Mouse (Mus musculus) heart, embryonic 14.5 days (tissue): ENCODE measurements around the gene Slc34a2. TPM values are rescaled to one million over a fixed set of nuclear protein-coding genes. Genes with fewer than 3 reads are reported as not detected.

Experiments
- ATAC-seq: fragments of 200-750 bp; cut with Nextera tagmentation; 2 replicates; pipeline ENCODE4 v1.8.0; 2017; ENCODE audit warnings: low read depth, moderate TSS enrichment; ENCODE audit not compliant: insufficient number of reproducible peaks, insufficient read depth, low FRiP score
- H3K27ac ChIP-seq, 2 experiments: fragments of 200-500 bp in 1 of 2; fragments of 300-500 bp in 1 of 2; sonication (generic) in 1 of 2; replicated peaks in 1 of 2; 2 replicates each; pipeline ENCODE4 v1.5.1; 2012 to 2014; ENCODE audit warnings: low read depth in 2 of 2, low read length in 2 of 2, control low read depth in 1 of 2, mild to moderate bottlenecking in 1 of 2, mixed read lengths in 1 of 2; ENCODE audit not compliant: control insufficient read depth in 1 of 2, insufficient read depth in 1 of 2
- H3K27me3 ChIP-seq: fragments of 300-500 bp; sonication (generic); 2 replicates; pipeline ENCODE4 v1.6.1; 2014; ENCODE audit warnings: mild to moderate bottlenecking, low read length, control low read depth; ENCODE audit not compliant: control insufficient read depth, insufficient read depth
- H3K36me3 ChIP-seq: fragments of 300-500 bp; sonication (generic); 2 replicates; pipeline ENCODE4 v1.6.1; 2014; ENCODE audit warnings: mild to moderate bottlenecking, control low read depth, low read length, mixed read lengths; ENCODE audit not compliant: control insufficient read depth, insufficient read depth
- H3K4me1 ChIP-seq, 2 experiments: fragments of 200-500 bp in 1 of 2; fragments of 300-500 bp in 1 of 2; sonication (generic) in 1 of 2; 2 replicates each; pipeline ENCODE4 v1.6.1; 2012 to 2014; ENCODE audit warnings: low read length in 2 of 2, control low read depth in 1 of 2, mixed read lengths in 1 of 2; ENCODE audit not compliant: control insufficient read depth in 2 of 2, insufficient read depth in 2 of 2
- H3K4me2 ChIP-seq: fragments of 300-500 bp; sonication (generic); 2 replicates; pipeline ENCODE4 v1.6.1; 2014; ENCODE audit warnings: mild to moderate bottlenecking, low read length
- H3K4me3 ChIP-seq, 2 experiments: fragments of 200-500 bp in 1 of 2; fragments of 300-500 bp in 1 of 2; sonication (generic) in 1 of 2; 2 replicates each; pipeline ENCODE4 v1.5.1; 2012 to 2014; ENCODE audit warnings: low read length in 2 of 2, mild to moderate bottlenecking in 2 of 2, control low read depth in 1 of 2, low read depth in 1 of 2, moderate library complexity in 1 of 2; ENCODE audit not compliant: control insufficient read depth in 1 of 2, insufficient read depth in 1 of 2
- H3K9ac ChIP-seq: fragments of 300-500 bp; sonication (generic); 2 replicates; pipeline ENCODE4 v1.6.1; 2014; ENCODE audit warnings: mild to moderate bottlenecking, low read length
- H3K9me3 ChIP-seq: fragments of 300-500 bp; sonication (generic); 2 replicates; pipeline ENCODE4 v1.6.1; 2016; ENCODE audit warnings: low read length, control low read depth; ENCODE audit not compliant: control insufficient read depth
- WGBS: fragments of 180-500 bp; shearing (Covaris S2); extraction: QIAGEN DNeasy Blood & Tissue Kit; methylation state at CpG from one replicate; pipeline ENCODE4 v1.1.7; 2014; 5-methylcytosine and 5-hydroxymethylcytosine counted together
- polyA plus RNA-seq: library from polyadenylated mRNA; unstranded; fragments of >200 nt; fragmentation: Nextera tagmentation; extraction: Ambion mirVana; gene quantifications from 2 replicates; pipeline ENCODE4 v1.2.1, GENCODE M21; 2014

Gene Slc34a2
- polyA plus RNA-seq, 1 experiment from 2014 or later: not detected

GRCm38 (mm10) chr5:53111036-53111435 is 73.2 kb downstream of the Slc34a2 start:
- 72% methylated on average over 5 of the region's 5 CpGs for WGBS

GRCm38 (mm10) chr5:53112942-53113341 is 75.1 kb downstream of the Slc34a2 start:
- H3K4me1 ChIP-seq: 0 out of 4 replicates have a peak, but pooled peaks cover 0 to 2% of the 10 kb centered on the region in 2 experiments
- 0 out of 2 replicates have a peak, but pooled peaks cover 3% of the 10 kb centered on the region for H3K9me3 ChIP-seq
- H3K27me3 ChIP-seq: no peaks in the 10 kb centered on the region
- WGBS: 92% methylated on average over 5 of the region's 5 CpGs
- ATAC-seq: no peak
- no peak overlapping the region for H3K9ac ChIP-seq
- no peak overlapping the region for H3K27ac ChIP-seq
- no peak overlapping the region for H3K4me2 ChIP-seq
- H3K4me3 ChIP-seq: no peak overlapping the region
- H3K36me3 ChIP-seq: no peaks in the 10 kb centered on the region

More at GRCm38 (mm10) chr5:53111036-53111435, 73.2 kb downstream of the Slc34a2 start:
- no peak overlapping the region for H3K4me2 ChIP-seq
- no peaks in the 10 kb centered on the region for H3K27me3 ChIP-seq
- H3K4me3 ChIP-seq: no peak overlapping the region
- no peak overlapping the region for H3K27ac ChIP-seq
- no peaks in the 10 kb centered on the region for H3K36me3 ChIP-seq
- no peak overlapping the region for H3K9ac ChIP-seq
- 0 out of 4 replicates have a peak, but pooled peaks cover 0 to 2% of the 10 kb centered on the region in 2 experiments for H3K4me1 ChIP-seq
- 0 out of 2 replicates have a peak, but pooled peaks cover 3% of the 10 kb centered on the region for H3K9me3 ChIP-seq
- ATAC-seq: no peak

DNA sequence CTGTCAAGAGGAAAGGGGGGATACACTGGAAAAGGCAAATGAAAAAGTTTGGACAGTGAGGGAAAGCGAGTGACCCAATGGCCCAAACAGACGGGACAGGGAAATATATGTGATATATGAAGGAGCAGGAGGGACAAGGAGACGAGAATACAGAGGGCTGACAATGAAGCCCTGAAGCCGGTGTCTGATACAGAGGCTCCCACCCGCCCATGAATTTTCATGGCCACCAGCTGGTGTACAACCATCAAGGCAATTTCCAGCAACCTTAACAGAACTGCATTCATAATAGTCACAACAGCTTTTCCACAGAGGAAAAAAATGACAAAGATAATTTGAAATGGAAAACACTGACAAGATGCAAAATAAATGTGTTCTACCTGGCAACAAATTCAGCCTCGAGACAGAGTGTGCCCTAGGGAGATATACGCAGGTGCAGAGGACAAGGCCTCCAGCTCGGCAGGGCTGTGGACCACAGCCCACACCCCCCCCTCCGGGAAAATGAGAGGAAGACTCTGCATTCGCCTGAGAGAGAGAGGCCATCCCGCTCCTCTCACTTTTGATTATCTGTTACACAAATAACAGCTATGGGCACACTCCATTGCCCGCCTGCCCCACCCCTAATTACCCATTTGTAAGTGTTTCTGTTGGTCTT is 76.9 kb downstream of the Slc34a2 start:
- no peak overlapping the region for H3K4me3 ChIP-seq
- H3K4me1 ChIP-seq: 0 out of 4 replicates have a peak, but pooled peaks cover 0 to 2% of the 10 kb centered on the region in 2 experiments
- ATAC-seq: no peak
- H3K27ac ChIP-seq: no peak overlapping the region
- WGBS: 68% methylated on average over 12 of the region's 12 CpGs
- no peaks in the 10 kb centered on the region for H3K27me3 ChIP-seq
- H3K9ac ChIP-seq: no peak overlapping the region
- H3K9me3 ChIP-seq: 0 out of 2 replicates have a peak, but pooled peaks cover 3% of the 10 kb centered on the region
- no peak overlapping the region for H3K4me2 ChIP-seq
- H3K36me3 ChIP-seq: no peaks in the 10 kb centered on the region

DNA sequence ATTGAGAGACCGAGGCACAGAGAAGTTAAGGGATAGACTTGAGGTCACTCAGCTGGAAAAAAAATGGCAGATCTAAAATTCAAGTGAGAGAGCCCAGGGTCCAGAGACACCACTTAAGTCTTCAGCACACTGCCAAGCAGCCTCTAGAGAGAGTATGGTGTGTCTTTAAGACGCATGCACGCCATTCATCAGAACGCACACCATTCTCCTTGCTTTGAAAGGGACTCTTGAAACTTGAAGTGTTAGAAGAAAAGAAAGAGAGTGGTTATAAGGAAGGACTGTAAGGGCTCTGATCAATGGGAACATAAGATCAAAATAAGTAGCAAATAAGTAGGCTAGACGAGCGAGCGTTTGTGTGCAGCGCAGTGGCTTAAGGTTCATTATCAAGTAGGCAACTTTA is 80.3 kb downstream of the Slc34a2 start:
- H3K4me2 ChIP-seq: no peak overlapping the region
- no peaks in the 10 kb centered on the region for H3K36me3 ChIP-seq
- no peak overlapping the region for H3K4me3 ChIP-seq
- H3K27me3 ChIP-seq: no peaks in the 10 kb centered on the region
- no peak overlapping the region for H3K27ac ChIP-seq
- H3K9ac ChIP-seq: no peak overlapping the region
- 0 out of 4 replicates have a peak, but pooled peaks cover 0 to 4% of the 10 kb centered on the region in 2 experiments for H3K4me1 ChIP-seq
- no peak for ATAC-seq
- H3K9me3 ChIP-seq: 0 out of 2 replicates have a peak, but pooled peaks cover 1% of the 10 kb centered on the region
- 90% methylated on average over 8 of the region's 8 CpGs for whole genome bisulfite sequencing

DNA sequence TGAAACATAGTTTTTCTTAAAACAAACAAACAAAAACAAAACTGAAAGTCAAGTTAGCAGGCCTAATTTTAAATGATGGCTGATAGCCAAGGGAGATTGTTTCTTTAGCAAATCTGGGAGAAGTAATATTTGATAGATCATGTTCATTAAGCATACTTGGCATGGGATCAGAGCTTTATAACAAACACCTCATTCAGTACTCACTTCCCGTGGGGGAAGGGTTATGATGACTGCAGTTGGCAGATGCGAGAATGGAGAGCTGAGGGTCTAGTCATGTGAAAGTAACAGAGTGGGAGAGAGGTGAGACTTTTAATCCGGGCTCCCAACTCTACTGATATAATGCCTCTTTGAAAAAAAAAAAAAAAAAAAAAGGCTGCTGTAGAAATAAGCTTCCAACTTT is 81.8 kb downstream of the Slc34a2 start:
- Histone ChIP-seq H3K36me3 (no peaks in the 10 kb centered on the region), H3K4me1 (0 out of 4 replicates have a peak, but pooled peaks cover 0 to 4% of the 10 kb centered on the region in 2 experiments), H3K27me3 (no peaks in the 10 kb centered on the region), H3K27ac (no peak overlapping the region), H3K4me3 (no peak overlapping the region), H3K4me2 (no peak overlapping the region), H3K9me3 (no peaks in the 10 kb centered on the region), H3K9ac (no peak overlapping the region)
- WGBS: 47% methylated on average over 3 of the region's 3 CpGs
- ATAC-seq: no peak

Other genes starting within 250 kb of the Slc34a2 start
- 68.2 and 77.2 TPM in 2 replicates for gene Anapc4, start 204.1 kb upstream of the Slc34a2 start, polyA plus RNA-seq
- gene Sel1l3, start 175.8 kb downstream of the Slc34a2 start, polyA plus RNA-seq: 1.5 and 1.7 TPM in 2 replicates
- 217 and 239 TPM in 2 replicates for gene Smim20, start 229.0 kb downstream of the Slc34a2 start, polyA plus RNA-seq